Mouse (Mus musculus) heart, embryonic 10.5 days (tissue): Measurements from ENCODE around the gene Cstf3. TPM values are rescaled to one million over a fixed set of nuclear protein-coding genes. Genes with fewer than 3 reads are reported as not detected.

Experiments
- DNase-seq: peaks from one replicate; pipeline ENCODE4 v3.0.0-alpha.2; 2017; ENCODE audit warnings: low spot score
- H3K27ac ChIP-seq: fragments of 300-500 bp; sonication (generic); 2 replicates; pipeline ENCODE4 v1.5.1; 2016; ENCODE audit warnings: mild to moderate bottlenecking
- H3K27me3 ChIP-seq: fragments of 300-500 bp; sonication (generic); 2 replicates; pipeline ENCODE4 v1.6.1; 2016; ENCODE audit warnings: mild to moderate bottlenecking; ENCODE audit not compliant: poor library complexity, insufficient read depth, severe bottlenecking
- H3K36me3 ChIP-seq: fragments of 300-500 bp; sonication (generic); 2 replicates; pipeline ENCODE4 v1.6.1; 2016; ENCODE audit warnings: mild to moderate bottlenecking, moderate library complexity
- H3K4me1 ChIP-seq: fragments of 300-500 bp; sonication (generic); 2 replicates; pipeline ENCODE4 v1.6.1; 2016; ENCODE audit warnings: mild to moderate bottlenecking
- H3K4me3 ChIP-seq: fragments of 300-500 bp; sonication (generic); 2 replicates; pipeline ENCODE4 v1.5.1; 2016; ENCODE audit warnings: mild to moderate bottlenecking, moderate library complexity
- H3K9me3 ChIP-seq: fragments of 300-500 bp; sonication (generic); 2 replicates; pipeline ENCODE4 v1.6.1; 2016; ENCODE audit warnings: mild to moderate bottlenecking, moderate library complexity
- WGBS: fragments of 180-500 bp; shearing (Covaris S2); methylation state at CpG from one replicate; pipeline ENCODE4 v1.1.7; 2016; 5-methylcytosine and 5-hydroxymethylcytosine counted together
- polyA plus RNA-seq: library from polyadenylated mRNA; unstranded; fragments of >200 nt; fragmentation: Nextera tagmentation; extraction: Ambion mirVana; gene quantifications from 2 replicates; pipeline ENCODE4 v1.2.1, GENCODE M21; 2016

Cstf3 gene
- polyA plus RNA-seq, 1 experiment from 2014 or later = 77.3 TPM

DNA sequence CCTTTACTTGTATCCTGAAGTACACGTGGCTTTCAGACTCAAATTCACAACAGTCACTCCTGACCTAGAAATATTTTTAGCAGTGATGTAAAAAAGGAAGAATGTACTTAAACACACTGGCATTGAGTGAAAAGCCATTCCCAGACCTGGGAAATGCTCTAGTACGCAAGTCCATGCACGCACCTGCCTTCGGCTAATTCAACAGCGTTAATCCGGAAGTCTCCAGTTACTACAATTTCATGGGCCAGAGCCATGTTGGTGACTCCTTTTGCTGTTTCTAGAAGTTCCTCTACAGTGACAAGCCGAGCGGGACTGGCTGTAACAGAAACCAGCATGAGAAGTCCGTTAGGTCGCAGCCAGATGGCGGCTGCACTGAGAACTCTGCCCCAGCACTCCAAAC, 109.3 kb downstream of the Cstf3 start:
- Histone ChIP-seq H3K4me1 (no peaks in the 10 kb centered on the region), H3K4me3 (no peak overlapping the region), H3K27ac (no peak overlapping the region), H3K36me3 (0 out of 2 replicates have a peak, but pooled peaks cover 4% of the 10 kb centered on the region), H3K9me3 (no peaks in the 10 kb centered on the region), H3K27me3 (no peaks in the 10 kb centered on the region)
- DNase-seq = peak; percentile 38
- 82% methylated on average over 11 of the region's 11 CpGs for WGBS

DNA sequence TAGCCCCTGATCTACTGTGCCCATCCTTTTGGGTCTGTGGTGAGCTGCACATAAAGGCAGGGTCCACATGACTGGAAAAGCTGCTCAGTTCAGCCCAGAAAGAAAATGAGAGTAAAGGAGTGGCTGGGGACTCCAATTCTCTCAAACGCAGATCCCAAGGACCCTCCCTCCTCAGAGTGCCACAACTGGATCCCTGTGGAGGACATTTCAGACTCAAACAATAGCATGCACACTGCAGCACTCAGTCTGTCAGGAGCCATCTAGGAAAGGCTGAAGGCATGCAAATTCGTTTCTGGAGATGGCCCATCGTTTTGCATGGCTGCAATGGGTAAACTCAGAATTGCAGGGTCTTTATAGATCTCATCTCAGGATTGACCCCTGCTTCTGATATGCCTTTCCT, 112.8 kb downstream of the Cstf3 start:
- Histone ChIP-seq H3K4me1 (no peaks in the 10 kb centered on the region), H3K9me3 (no peaks in the 10 kb centered on the region), H3K27me3 (no peaks in the 10 kb centered on the region), H3K4me3 (no peak overlapping the region), H3K27ac (no peak overlapping the region), H3K36me3 (no peaks in the 10 kb centered on the region; the same call in 1 of the 2 replicates)
- 74% methylated on average over 3 of the region's 3 CpGs for WGBS
- no peak for DNase-seq

DNA sequence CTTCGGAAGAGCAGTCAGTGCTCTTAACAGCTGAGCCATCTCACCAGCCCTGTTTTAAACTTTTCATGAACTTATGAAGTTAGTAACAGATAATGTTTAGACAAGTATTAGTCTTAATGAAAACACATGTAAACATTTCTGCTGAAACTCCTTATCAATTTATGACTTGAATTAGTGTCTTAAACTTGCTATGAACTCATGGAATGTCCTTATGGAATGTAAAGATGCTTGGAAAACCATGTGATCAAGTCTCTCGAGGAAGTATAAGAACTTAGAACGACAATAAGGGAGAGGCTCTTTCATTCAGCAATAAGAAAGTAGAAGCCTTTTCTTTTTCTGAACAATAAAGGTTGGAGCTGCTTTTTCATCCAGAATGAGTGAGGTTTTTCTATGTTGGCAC, 114.0 kb downstream of the Cstf3 start:
- no peaks in the 10 kb centered on the region; the same call in 1 of the 2 replicates for H3K36me3 ChIP-seq
- no peak overlapping the region for H3K4me3 ChIP-seq
- no peaks in the 10 kb centered on the region for H3K9me3 ChIP-seq
- H3K27ac ChIP-seq = no peak overlapping the region
- WGBS = 86% methylated on average over 3 of the region's 3 CpGs
- DNase-seq = no peak
- H3K4me1 ChIP-seq = no peaks in the 10 kb centered on the region
- H3K27me3 ChIP-seq = no peaks in the 10 kb centered on the region

DNA sequence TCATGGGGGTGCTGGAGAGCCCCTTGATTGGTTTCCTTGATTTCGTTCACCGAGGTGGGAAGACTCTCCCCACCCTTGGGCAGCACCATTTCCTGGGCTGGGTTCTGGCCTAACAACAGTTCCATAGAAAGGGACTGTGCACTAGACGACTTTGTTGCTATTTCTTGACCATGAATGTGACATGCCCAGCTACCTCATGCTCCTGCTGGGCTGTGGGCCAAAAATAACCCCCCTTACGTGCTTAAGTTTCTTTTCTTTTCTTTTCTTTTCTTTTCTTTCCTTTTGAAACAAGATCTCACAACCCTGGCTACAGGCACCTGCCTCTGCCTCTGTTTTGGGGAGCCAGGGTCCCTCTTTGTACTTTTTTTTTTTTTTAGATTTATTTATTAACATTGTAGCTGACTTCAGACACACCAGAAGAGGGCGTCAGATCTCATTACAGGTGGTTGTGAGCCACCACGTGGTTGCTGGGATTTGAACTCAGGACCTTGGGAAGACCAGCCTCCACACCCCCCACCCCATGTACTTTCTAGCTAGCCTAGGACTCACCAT, 119.5 kb downstream of the Cstf3 start:
- WGBS = 50% methylated on average over 6 of the region's 6 CpGs
- peaks cover 14% of the 10 kb centered on the region; the same call in 1 of the 2 replicates for H3K4me1 ChIP-seq

DNA sequence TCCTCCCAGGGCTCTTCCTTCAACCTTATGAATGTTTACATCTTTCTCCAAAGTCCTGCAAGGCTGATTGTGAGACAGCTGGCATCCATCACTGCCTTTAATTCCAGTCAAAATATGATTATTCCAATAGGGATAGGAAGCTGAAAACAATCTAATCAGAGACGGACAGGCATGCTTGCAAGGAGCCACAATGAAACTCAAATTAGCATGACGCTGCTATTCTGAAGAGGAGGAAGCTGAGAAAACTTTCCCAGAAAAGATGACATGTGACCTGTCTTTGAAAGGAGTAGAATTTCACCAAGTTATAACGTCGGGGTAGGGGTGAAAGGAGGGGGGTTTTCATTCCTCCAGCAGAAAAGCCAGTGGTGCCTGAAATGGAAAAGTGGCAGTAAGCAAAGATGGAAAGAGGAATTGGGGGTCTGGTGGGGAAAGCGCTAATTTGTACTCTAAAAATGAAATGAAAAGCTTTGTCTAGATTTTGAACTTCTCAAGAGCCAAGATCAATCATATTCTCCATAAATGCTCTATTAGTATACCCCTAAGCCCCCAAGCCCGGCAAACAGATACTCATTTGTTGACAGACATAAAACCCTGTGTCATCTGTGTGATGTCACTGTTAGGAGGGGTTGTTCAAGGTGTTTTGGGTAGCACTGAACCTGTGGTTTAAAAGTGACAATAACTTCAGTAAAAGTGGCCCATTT, 120.5 kb downstream of the Cstf3 start:
- H3K4me1 ChIP-seq = peaks cover 14% of the 10 kb centered on the region; the same call in 1 of the 2 replicates
- no peaks in the 10 kb centered on the region for H3K9me3 ChIP-seq
- no peak for DNase-seq
- peaks cover 8% of the 10 kb centered on the region for H3K27me3 ChIP-seq
- H3K4me3 ChIP-seq = peak overlapping the region; percentile 99
- H3K27ac ChIP-seq = no peak overlapping the region
- no peaks in the 10 kb centered on the region for H3K36me3 ChIP-seq
- WGBS = 43% methylated on average over 6 of the region's 6 CpGs

More for the DNA sequence above, 119.5 kb downstream of the Cstf3 start:
- no peak for DNase-seq
- Histone ChIP-seq H3K27ac (no peak overlapping the region), H3K9me3 (no peaks in the 10 kb centered on the region), H3K27me3 (peaks cover 8% of the 10 kb centered on the region), H3K4me3 (no peak overlapping the region), H3K36me3 (no peaks in the 10 kb centered on the region; the same call in 1 of the 2 replicates)

DNA sequence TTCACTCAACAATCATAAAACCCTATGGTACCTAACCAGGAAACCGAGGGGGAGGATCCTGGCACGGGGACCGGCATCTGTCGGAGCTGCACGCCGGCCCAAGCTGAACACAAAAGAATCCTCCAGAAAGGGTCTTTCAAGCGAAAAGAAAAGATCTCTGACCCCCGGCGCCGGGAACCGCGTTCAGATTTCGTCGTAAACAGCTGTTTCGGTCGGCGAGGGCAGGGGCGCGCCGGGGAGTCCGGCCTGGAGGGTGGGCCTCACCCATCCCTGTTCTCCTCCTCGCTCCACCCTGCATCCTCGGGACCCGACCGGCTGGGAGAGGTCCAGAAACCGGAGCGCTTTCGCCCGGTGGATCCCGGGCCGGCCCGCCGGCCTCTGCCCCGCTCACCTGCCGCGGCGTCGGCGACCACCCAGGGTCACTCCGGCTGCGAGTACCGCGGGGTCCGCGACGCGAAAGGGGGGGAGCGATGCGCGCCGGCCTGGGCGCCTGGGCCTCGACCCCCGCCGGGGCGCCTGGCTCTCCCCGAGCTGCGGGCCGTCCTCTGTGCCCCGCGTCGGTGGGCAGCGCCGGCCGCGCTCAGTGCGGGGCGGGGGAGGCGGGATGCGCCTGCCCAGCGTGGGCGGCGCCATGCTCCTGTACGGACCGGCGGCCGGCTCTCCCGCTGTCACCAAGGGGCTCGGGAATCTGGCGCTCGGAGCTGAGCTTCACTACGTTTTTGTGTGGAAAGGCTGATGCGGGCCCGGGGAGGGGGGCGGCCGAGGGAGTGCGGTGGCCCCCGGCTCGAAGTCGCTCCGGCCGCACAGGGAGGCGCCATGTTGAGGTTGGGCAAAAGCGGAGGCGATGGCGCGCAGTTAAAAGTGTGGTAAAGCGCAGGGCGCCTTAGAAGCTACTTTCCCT, 121.5 kb downstream of the Cstf3 start, which contains the start of gene Tcp11l1:
Gene Tcp11l1, minus strand, starts transcription at position 585 of the 901 bp plus-strand sequence.
- peak within 1 kb of the TSS; percentile 97 for H3K27ac ChIP-seq
- 1% methylated on average over 98 of the region's 99 CpGs for WGBS

DNA sequence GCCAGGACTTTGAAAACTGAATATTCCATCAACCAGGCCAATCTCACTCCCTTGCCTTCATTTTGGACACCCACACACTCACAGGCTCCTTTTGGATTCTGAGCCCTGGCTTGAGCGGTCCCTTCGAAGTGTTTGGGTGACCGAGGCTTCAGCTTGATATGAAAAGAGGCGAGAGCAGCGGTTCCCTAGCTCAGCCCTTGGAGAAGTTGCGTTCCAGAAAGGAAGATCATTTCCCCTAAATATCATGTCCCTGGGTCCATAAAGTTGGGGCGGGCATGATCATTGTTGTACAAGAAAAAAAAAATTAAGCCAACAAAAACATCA, 122.1 kb downstream of the Cstf3 start:
- Histone ChIP-seq H3K27ac (peak overlapping the region; percentile 97), H3K9me3 (no peaks in the 10 kb centered on the region), H3K4me1 (peaks cover 14% of the 10 kb centered on the region; the same call in 1 of the 2 replicates), H3K27me3 (peaks cover 8% of the 10 kb centered on the region), H3K36me3 (no peaks in the 10 kb centered on the region), H3K4me3 (peak overlapping the region; percentile 99)
- 3% methylated on average over 7 of the region's 7 CpGs for WGBS
- no peak for DNase-seq

More for the DNA sequence above, 121.5 kb downstream of the Cstf3 start, which contains the start of gene Tcp11l1:
- H3K36me3 ChIP-seq = no peaks in the 10 kb centered on the region
- H3K4me1 ChIP-seq = peaks cover 14% of the 10 kb centered on the region; the same call in 1 of the 2 replicates
- peak; percentile 78 for DNase-seq
- H3K9me3 ChIP-seq = no peaks in the 10 kb centered on the region
- H3K27me3 ChIP-seq = peaks cover 8% of the 10 kb centered on the region
- peak within 1 kb of the TSS; percentile 99 for H3K4me3 ChIP-seq

DNA sequence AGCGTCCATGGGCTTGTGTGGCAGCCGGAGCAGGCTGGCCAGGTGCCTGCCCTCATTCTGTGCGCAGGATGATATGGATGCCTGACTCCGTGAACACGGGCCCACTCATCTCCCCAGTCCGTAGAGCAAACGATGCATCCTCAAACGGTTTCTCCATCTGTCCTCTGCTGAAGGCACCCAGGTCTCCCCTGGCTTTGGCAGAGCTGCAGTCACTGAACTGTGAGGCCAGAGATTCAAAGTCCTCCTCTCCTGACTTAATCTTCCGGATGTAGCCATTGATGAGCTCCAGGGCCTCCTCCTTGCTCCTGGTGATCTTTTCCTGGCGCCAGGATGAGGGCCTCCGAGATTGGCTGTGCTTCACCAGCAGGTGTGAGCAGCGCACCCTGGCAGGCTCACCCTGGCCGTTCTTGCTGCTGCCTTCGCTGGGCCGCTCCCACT, 124.0 kb downstream of the Cstf3 start:
- Histone ChIP-seq H3K4me3 (0 out of 2 replicates have a peak overlapping the region, but pooled peaks have one; percentile 16), H3K9me3 (no peaks in the 10 kb centered on the region), H3K27me3 (peaks cover 8% of the 10 kb centered on the region), H3K4me1 (peaks cover 14% of the 10 kb centered on the region; the same call in 1 of the 2 replicates), H3K27ac (no peak overlapping the region), H3K36me3 (no peaks in the 10 kb centered on the region)
- no peak for DNase-seq
- 29% methylated on average over 15 of the region's 15 CpGs for WGBS

Other genes starting within 250 kb of the Cstf3 start
- gene D430041D05Rik, start 179.5 kb upstream of the Cstf3 start, polyA plus RNA-seq = 0.11 and 0.17 TPM in 2 replicates
- 34.2 and 48.1 TPM in 2 replicates for gene Hipk3, start 96.1 kb upstream of the Cstf3 start, polyA plus RNA-seq
- 35.0 and 36.4 TPM in 2 replicates for gene Tcp11l1, start 121.6 kb downstream of the Cstf3 start, polyA plus RNA-seq
- gene Pin1rt1, start 125.9 kb downstream of the Cstf3 start, polyA plus RNA-seq = not detected in 2 replicates
- gene Depdc7, start 152.4 kb downstream of the Cstf3 start, polyA plus RNA-seq = 3.8 and 5.5 TPM in 2 replicates
- 7.4 and 8.3 TPM in 2 replicates for gene Qser1, start 226.2 kb downstream of the Cstf3 start, polyA plus RNA-seq